Mouse (Mus musculus) CD8-positive naive resting alpha-beta T cell, adult 2 months (primary cell): Measurements from ENCODE around the gene Ngdn.
"Not testable (repeated sequence)": the region's sequence is repeated elsewhere in the genome, so short reads cannot be mapped to it uniquely, and the experiment has no call there.

Experiments
- DNase-seq, 2 experiments: peaks; one replicate each; pipeline ENCODE4 v3.0.0; 2022; ENCODE audit warnings: low read depth in 2 of 2, low spot score in 2 of 2

Ngdn gene

DNA sequence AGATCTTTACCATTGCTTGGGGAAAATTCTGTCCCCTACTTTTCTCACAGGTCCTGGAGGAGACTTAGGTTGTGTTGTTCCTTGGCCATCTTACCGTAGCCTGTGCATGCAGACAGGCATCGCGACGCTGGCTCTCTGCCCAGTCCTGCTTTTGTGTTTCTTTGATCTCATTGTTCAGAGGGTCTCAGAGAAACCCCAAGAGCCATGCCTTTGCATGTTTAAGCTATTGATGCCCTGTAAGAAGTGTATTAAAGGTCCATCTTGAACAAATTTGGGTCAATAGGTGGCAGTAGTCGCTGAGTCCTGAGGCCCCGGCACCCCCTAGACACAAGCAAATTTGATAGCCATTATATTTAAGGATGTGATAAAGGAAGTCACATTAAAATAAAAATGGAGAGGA is 12.4 kb downstream of the Ngdn start:
- DNase-seq, result no peak

DNA sequence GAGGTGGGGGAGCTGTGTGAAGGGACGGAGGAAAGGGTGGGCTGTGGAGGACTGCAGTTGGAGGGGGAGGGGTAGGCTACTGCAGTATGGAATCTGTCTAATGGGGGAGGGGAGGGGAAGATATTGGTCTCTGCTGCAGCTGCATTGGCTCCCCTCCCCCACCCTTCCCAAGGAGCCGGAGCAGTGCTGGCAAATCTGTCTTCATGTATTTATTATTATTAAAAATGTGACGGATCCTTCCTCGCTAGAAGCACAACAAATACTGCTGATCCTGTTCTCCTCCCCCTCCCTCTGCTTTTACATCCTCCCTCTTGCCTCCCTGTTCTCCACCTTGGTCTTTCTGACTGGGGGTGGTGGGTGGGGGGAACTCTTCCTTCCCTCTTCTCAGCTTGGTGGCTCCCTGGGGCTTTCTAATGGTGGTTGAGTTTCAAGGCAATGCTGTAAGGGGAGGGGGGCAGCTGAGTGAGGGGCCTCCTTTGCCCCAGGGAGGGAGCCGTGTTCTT is 13.1 kb downstream of the Ngdn start:
- no peak for DNase-seq

DNA sequence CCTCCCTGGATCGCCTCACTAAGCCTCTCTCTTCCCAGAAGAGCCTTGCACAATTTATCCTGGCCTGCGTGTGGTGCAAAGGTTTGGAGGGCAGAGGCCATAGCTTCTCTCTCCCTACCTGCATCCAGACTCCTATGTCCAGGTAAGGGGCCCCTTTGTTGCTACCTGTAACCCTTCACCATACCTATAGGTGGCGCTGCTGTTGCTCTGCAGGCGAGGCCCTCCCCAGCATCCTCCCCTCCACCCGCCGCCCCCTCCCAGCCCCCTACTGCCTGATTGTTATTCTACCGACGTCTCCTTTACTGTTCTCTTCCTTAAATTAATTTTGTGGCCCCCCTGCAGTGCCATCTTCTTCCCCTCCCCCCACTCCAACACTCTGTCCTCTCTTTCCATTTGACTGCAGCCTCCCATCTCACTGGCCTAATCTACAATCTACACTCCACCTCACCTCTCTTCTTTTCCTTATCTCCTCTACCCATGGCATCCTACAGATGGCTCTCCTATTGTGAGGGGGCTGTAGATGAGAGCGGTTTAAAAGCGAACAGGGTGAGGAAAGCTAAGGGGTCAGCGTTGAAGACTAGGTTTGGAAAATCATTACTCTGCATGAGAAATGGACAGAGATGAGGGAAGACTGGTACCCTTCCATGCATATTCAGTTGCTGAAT is 13.9 kb downstream of the Ngdn start:
- DNase-seq, result peak in 1 of 2 experiments; percentile 39

DNA sequence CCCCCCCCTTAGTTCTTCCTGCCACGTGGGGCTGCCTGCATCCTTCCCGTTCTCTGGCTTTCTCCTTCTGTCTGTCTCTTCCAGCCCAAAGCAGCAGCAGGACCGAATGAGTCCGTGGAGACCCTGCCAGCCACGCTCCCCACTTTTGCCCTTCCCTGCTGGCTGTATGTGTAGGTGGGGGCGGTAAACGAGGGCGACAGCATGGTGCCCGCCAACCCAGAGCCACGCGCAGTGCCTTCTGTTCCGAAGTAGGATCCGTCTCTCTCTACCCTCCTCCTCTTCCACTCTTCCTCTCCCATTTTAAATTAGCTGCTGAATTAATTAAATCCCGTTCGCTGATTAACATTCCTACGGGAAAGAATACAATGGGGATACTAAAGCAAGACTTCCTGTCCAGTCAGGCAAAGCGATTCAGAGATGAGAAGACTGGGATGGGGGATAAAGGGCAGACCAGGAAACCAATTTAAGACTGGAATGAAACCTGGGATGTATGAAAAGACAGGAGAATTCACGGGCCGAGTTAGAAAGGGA is 17.5 kb downstream of the Ngdn start:
- no peak for DNase-seq

DNA sequence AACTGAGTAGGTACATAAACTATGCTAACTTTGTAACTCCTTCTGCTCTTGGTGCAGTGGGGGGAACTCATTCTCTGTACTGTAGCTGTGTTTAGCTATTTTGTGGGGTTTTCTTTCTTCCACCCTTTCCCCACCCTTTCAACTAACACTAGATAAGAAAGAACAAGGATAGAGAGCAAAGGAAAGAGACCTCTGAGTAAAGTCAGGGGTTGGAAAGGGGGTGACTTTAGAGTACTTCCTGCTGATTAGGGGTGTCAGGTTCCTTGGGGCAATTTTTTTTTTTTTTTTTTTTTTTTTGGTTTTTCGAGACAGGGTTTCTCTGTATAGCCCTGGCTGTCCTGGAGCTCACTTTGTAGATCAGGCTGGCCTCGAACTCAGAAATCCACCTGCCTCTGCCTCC is 28.4 kb downstream of the Ngdn start:
- not testable (repeated sequence) for DNase-seq

DNA sequence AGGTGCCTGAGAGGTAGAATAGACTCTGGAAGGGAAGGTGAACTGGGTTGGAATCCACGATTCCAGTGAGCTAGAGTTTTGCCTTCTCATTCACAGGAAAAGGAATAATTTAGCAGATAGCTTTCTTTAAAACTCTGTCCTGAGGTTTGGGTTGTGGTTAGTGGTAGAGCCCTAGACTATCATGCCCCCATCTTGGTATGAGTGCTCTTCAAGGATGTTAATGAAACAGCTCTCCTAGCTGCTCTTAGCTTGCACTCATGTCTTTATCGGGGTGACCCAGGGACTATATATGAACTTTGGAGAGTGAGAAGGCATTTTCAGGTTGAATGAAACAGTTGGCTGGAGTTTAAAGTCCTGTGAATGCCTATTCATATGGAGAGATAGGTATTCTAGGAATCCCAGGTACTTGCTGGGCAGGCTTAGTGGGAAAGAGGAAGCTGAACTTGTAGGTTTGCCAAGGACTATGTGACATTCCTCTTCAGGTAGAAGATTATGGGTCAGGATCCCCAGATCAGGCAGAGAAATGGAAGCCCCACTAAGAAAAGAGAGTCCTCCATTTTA is 32.8 kb downstream of the Ngdn start:
- no peak for DNase-seq

DNA sequence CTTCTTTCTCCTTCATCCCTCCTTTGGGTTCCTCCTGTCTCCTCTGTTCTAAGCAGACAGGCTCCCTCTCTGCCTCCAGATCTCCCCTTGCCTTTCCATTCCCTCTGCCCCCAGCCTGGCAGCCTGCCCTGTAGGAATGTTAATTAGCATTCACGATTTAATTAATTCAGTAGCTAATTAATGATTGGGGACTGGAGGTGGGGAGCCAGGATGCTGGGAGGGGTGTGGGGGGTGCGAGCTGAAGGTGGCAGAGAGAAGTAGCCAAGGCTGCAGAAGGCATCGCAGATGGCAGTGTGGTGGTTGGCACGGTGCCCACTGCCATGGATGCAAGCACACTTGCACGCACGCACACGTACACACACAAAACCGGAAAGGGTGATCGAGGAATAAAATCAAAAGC is 37.2 kb downstream of the Ngdn start:
- no peak for DNase-seq

DNA sequence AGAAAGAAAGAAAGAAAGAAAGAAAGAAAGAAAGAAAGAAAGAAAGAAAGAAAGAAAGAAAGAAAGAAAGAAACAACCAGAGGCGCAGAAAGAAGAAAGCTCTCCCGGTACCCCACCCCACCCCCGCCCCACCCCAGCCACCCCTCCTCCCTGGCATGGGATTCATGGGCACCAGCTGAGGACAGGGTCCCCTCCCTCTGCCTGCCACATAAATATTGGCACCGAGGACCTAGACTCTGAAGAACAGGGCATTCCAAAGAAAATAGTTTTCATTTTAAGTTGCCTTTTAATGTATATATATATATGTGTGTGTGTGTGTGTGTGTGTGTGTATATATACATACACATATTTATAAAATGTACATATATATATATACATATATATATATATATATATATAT is 37.8 kb downstream of the Ngdn start:
- DNase-seq, result no peak

DNA sequence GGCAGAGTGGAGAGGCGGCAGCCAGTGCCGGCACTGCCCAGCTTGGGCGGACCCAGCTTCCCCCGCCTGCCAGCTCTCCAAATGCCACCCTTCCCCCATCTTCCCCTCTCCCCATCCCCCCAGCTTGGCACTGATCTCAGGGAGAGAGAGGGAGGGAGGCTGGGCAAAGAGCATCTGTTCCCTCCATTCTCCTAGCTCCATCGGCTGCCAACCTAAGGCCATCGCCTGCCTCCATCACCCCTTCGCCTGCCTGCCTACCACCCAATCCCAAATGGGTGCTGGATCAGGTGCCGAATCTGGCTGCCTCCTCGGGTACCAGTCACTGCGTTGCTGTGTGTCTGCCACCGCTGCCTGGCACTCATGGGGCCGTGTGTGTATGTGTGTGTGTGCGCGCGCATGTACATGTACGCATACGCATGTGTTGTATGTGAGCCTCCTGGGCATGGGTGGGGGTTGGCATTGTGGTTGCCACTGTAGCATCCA is 38.5 kb downstream of the Ngdn start:
- no peak for DNase-seq

DNA sequence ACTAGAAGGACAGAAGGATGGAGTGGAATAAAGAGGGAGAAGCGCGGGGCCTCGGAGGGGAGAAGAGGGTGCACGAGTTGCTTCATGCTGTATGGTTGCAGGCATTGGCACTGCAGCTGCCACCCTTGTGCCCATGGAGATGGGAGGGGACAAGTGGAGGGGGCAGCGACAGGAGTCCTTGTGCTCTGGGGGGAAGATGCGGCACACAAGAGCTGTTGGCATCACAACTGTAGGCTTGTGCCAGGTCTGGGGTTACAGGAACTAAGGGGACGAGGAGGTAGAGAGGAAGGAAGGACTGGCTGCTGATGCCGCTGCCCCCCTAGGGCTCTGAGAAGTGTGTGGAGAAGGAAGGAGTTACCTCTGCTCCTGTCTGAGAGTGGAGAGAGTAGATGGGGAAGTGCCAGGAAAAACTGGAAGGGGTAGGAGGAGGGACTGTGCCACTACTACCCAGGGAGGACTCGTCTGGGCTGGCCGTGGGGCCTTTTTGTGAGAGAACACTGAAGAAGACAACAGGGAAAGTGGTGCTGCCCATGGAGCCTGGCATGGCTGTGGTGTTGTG is 39.0 kb downstream of the Ngdn start:
- no peak for DNase-seq

DNA sequence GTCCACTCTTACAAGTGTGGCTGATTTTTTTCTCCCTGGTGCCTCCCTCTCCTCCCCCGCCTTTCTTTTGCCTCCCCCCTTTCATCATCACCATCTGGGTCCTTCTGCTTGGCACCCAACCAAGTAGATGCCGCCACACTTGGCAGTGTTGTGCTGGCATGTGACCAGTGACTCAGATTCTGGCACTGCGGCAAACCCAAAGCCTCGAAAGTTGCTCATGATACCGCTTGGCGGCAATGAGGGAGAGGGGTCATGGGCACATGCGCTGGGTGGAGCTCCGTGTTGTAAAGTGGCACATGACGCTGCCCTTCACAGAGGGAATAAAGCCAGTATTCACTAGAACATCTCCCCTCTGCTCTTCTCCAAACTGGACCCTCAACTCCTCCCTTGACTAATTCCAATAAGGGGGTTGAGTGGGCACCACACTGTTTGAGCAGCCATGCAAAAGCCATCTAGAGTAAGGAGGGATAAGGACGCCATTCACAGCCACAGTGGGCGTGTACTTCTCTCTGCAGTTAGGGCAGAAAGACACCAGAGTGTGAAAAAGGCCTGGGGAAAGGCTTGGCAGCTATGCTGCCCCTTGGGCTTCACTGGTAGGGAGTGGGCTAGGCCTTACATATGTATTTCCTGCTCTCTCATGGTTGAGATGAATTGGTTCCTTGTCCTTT is 40.0 kb downstream of the Ngdn start:
- DNase-seq, result no peak

DNA sequence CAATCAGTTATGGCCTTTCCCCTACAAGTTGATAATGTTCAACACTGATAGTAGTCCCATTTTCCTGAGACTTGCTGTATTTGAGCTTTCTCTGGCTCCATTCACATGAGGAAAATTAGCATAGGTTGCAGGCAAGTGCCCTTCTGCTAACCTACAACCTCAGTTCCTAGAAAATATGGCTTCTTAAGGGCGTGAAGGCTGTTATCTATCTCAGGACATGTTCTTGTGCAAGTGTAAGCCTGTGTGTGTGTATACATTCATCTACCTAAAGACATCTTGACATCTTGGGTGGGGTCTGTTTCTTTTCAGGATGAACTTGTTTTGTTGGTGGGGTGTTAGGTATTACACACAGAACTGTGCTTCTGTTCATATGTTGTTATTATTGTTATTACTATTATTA is 43.8 kb downstream of the Ngdn start:
- no peak for DNase-seq

DNA sequence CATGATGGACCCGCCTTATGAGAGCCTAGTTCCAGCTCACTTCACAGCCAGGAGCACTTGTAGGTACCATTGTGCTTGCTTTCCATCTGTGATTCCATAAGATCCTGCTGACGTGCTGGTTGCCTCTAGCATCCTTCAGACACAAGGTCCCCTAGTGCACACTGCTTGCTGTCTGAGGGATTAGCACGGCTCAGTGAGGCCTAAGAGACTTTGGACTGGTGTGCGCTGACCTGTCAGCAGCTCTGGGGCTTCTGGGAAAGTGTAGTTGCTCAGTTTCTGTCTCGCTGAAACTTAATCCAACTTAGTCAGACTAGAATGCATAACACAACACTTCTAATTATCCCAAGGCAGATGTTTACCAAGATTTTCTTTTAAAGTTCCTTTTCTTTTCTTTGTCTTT is 44.7 kb downstream of the Ngdn start:
- no peak for DNase-seq

DNA sequence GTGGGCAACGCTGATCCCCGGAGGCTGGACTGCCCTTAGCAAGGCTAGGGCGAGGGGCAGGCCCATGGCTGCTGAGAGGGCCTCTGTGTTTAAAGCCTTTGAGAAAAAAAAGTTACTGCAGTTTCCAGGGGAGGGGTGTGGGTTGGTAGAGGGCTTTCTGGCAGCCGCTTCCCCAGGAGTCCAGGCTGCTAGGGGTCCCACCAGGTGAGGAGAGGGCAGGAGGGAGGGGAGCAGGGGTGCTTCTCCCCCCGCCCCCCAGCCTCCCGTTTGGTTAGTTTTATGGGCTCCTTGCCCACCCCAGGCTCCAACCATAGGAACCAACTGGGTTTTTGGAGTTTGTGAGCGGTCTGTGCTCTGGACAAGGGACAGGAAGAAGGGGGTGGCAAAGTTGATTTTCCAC is 46.6 kb downstream of the Ngdn start:
- no peak for DNase-seq

DNA sequence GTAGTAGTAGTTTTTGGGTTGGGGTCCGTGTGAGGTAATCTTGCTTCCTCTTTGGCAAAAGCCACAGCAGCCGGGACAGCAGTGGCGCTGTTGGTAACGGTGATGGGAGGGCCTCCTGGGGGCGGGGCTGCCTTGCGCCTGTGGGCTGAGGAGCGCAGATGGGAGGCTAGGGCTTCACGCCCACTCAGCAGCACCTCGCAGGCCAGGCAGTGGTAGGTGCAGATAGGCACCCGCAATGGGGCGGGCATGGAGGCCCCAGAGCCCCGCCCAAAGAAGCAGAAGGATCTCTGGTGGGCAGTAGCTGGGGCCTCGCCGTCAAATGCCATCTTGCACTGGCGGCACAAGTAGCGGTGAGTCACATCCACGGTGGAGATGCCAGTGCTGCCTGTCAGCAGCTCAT is 47.4 kb downstream of the Ngdn start:
- DNase-seq, result peak in 1 of 2 experiments; percentile 6

DNA sequence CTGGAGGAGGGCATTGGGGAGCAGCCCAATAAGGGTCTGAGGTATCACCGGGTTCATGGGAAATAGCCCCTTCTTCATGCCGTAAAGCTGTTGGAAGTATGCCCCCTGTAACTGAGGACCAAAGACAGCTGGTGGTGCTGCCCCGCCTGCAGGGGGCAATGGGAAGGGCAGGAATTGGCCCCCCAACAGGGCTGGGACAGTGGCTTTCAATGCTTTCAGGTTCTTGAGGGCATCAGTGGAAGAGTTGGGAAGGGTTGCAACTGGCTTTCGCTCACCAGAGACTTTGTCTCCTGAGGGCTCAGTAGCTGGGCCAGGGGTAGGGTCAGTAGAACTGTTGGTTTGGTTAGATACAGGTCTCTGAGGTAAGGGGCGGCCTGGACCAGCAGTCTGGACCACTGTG is 47.9 kb downstream of the Ngdn start:
- no peak for DNase-seq

DNA sequence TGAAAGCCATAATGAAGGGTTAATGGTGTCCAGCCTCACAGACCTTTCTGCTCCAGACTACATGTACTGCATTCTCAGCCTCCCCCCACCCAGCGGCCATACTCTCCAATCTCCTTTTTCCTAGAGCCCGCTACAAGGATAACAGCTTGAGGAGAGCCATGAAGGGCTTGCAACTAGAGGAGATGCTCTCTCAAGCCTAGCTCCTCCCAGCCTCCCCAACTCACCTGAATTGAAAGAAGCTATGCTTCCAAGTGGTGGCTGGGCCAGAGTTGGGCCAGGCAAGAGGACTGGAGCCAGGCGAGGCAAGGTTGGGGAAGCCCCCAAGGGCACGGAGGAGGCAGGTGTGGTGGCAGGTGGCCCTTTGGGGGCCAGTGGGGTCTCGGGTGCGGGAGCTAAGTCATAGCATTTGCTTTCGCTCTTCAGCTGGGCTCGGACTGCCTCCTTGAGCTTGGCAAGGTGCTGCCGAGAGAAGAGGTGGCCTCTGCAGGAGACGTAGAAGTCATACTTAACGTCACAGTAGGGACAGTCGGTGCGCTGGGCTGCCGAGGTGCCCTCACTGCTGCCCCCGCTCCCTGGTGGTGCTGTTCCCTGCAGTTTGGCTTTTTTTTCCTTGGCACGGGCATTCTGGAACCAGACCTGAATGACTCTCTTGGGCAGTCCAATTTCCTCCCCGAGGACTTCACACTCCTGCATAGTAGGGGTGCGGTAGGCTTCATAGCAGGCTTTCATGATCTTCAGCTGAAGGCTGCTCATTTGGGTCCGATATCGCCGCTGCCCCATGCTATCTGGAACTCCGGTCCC is 48.5 kb downstream of the Ngdn start:
- DNase-seq, result no peak

DNA sequence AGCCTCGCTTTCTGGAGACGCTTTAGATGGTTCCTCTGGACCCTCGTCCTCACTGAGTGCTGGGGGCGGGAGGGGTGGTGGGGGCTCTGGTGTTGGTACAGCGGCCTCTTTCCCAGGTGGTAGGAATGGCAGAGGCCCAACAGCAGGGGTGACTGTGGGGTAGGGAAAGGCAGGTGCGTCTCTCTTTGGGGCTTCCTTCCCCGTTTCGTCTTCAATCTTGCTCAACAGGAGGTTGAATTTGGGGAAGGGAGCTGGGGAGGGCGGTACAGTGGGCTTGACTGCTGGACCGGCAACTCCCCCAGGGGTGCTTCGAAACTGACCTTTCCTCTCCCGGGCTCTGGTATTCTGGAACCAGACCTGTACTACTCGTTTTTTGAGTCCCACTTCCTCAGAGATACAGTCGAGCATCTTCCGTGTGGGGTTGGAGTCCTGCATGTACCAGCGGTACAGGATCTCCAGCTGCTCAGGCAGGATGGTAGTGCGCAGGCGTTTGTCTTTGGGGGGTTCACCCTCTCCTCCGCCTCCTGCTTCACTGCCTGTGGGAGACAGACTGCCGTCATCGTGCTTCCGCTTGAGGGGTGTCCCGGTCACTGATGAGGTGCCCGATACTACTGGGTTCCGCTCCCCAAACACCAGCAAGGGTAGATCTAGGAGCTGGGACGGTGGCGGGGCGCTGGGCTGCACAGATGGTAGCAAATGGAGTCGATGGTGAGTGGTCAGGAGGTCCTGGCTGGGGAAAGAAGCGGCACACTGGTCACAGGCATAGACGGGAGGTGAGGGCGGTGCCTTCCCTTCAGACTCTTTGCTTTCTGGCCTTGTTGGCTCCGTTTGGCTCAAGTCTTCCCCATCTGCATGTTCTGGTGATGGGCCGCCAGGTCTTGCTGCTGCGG is 49.5 kb downstream of the Ngdn start:
- DNase-seq, result no peak

DNA sequence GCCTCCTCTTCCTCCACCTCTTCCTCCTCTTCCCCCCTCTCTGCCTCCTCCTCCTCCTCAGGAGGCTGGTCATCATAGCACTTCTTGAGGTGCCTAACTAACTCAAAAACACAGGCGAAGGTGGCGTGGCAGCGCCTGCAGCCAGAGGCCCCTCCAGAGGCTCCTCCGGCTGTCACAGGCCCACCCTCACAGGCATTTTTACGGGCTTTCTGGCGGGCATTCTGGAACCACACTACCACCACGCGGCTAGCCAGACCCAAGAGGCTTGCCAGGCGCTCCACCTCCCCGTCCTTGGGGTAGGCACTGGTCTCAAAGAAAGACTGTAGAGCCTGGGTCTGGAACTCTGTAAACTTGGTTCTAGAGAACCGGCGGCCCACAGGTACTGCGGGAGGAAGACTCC is 50.1 kb downstream of the Ngdn start:
- no peak for DNase-seq

DNA sequence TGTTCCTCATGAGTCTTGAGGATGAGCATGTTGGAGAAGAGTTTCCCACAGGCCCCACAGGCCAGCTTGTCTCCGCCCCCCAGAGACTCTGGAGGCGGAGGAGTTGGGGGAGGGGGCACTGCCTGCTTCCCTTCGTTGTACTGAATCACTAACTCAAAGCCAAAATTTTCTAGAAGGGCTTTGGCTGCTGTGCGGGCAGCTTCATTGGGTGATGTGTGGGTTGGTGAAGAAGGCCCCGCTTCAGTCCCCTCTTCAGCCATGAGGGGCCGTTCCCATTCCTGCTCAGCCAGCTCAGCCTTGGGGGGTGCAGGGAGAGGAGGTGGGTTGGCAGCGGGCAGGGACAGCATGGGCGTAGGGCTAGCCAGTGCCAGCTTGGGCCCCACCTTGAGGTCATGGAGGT is 50.8 kb downstream of the Ngdn start:
- DNase-seq, result no peak
